Mouse (Mus musculus) small intestine, adult 2 months (tissue): Measurements from ENCODE around the gene Atxn10.

Experiments used
- CTCF ChIP-seq: fragments of 200-500 bp; IDR thresholded peaks from 2 replicates; pipeline ENCODE4 v1.5.1; 2012; ENCODE audit warnings: low read depth, mild to moderate bottlenecking, control low read depth, inconsistent platforms, low read length, moderate library complexity, mixed read lengths; ENCODE audit not compliant: insufficient replicate concordance, insufficient read length; ENCODE audit errors: extremely low read depth
- POLR2A ChIP-seq: fragments of 200-500 bp; IDR thresholded peaks from 2 replicates; pipeline ENCODE4 v1.6.1; 2012; ENCODE audit warnings: low read depth, mild to moderate bottlenecking, control low read depth, inconsistent platforms, low read length, moderate library complexity

- TF ChIP-seq CTCF (no peak), POLR2A (no peak)
These were observed 15.9 kb upstream of the Atxn10 start for GRCm38 (mm10) chr15:85319924-85320668.
